Mouse (Mus musculus) spleen, adult 2 months (tissue): ENCODE data around the gene Izumo1.

Experiments
- CTCF ChIP-seq: fragments of 200-500 bp; IDR thresholded peaks from 2 replicates; pipeline ENCODE4 v1.5.1; 2011; ENCODE audit warnings: mild to moderate bottlenecking, inconsistent platforms; ENCODE audit not compliant: insufficient read depth, insufficient read length, insufficient replicate concordance; ENCODE audit errors: extremely low read depth
- POLR2A ChIP-seq: fragments of 200-500 bp; IDR thresholded peaks from 2 replicates; pipeline ENCODE4 v1.6.1; 2011; ENCODE audit warnings: low read depth, low read length, inconsistent platforms

GRCm38 (mm10) chr7:45632499-45632898 is 10.9 kb downstream of the Izumo1 start:
- no peak for TF ChIP-seq POLR2A
- no peak for TF ChIP-seq CTCF
